Mouse (Mus musculus) left cerebral cortex, adult 9 months (tissue): ENCODE data around the gene Ksr2.

Experiments used
- DNase-seq, 2 experiments: peaks; one replicate each; pipeline ENCODE4 v3.0.0; 2022; ENCODE audit warnings: low spot score in 2 of 2

The Ksr2 gene

DNA sequence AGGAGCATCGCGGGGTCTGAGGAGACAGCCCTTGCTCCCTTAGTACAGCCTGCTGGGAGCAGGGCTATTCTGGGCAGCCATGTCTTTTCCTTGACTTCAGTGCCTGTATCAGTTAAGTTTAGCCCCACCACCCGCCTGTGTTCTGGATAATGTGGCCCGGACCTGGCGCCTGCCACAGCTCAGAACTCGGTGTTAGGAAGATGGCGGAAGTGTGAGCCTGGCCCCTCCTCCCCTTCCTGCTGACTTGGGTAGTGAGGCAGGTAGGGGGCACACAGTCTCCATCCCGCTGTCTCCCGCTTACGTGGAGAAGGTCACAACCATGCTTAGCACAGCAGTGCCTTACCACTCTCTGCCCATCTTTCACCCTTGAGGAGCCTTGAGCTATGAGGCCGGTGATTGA is 68.2 kb downstream of the Ksr2 start:
- no peak for DNase-seq

DNA sequence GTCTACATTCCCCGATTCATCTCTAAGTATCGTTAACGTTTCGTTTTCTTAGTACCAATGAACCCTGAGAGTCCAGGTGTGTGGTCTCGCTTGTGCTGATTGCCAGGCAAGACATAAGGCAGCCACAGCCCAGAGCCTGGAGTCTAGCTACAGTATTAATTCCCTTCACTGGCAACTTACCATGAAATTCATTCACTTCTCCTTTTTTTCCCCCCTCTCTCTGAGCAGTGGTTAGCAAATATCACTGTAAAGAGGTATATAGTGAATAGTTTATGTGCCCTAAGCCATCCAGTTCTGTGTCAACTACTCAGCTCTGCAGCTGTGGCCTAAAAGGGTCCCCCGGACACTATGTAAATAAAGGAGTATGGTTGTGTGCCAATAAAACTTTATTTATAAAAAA is 71.6 kb downstream of the Ksr2 start:
- no peak for DNase-seq

DNA sequence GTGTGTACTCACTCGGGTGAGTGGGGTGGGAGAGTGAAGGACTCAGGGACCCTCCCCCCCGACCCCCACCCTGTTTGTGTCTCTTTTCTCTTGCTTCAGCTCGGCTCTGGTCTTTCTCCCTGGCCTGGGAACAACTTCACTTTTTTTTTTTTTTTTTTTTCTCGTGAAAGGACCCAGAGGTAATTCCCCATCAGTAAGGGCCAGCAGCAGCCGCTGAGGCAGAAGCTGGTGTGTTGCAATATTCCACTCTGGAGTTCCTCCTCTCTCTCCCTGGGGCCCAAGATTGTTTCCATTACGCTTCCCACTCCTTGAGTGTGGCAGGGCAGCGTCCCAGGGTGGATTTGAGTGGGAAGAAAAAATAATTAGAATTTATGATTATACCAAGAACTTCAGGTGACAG is 72.3 kb downstream of the Ksr2 start:
- no peak for DNase-seq

DNA sequence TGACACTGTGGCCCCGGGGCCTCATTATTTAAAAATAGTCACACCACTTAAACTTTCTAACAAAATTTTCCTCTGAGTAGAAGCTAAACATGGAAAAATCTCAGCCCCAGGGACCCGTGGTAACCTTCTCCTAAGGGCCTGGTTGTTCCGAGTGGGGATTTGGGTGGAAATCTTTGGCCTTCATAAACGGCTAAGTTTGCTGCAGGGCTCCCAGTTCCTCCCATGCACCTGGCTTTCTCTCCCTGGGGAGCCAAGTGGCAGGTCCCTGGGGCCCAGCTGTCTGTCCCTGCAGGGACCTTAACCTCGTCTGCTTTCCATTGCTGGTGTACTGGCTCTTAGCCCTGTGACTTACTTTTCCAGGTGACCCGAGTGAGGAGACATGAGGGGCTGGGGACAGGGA is 74.4 kb downstream of the Ksr2 start:
- DNase-seq = no peak

DNA sequence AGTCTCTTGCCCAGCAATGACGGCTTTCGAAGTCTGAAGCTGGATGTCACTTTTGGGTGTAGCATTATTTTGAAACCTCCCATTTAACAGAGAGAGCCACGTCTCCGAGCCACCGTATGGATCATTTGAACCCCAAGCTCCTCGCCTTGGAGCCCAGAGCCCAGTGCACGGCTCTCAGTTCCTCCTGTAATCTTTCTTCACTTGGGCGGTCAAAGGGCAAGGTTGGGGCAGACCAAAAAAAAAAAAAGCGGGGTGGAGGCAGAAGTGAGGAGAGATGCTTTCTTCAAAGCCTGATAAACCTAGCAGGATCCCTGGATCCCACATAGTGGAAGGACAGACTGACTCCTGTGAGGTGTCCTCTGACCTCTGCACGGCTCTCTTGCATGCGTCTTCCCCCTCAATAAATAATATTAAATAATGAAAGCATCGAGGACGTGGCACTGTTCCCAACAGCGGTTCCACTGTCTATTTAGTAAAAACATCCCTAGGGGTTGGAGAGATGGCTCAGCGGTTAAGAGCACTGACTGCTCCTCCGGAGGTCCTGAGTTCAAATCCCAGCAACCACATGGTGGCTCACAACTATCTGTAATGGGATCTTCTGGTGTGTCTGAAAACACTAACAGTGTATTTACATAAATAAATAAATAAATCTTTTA is 75.0 kb downstream of the Ksr2 start:
- no peak for DNase-seq

DNA sequence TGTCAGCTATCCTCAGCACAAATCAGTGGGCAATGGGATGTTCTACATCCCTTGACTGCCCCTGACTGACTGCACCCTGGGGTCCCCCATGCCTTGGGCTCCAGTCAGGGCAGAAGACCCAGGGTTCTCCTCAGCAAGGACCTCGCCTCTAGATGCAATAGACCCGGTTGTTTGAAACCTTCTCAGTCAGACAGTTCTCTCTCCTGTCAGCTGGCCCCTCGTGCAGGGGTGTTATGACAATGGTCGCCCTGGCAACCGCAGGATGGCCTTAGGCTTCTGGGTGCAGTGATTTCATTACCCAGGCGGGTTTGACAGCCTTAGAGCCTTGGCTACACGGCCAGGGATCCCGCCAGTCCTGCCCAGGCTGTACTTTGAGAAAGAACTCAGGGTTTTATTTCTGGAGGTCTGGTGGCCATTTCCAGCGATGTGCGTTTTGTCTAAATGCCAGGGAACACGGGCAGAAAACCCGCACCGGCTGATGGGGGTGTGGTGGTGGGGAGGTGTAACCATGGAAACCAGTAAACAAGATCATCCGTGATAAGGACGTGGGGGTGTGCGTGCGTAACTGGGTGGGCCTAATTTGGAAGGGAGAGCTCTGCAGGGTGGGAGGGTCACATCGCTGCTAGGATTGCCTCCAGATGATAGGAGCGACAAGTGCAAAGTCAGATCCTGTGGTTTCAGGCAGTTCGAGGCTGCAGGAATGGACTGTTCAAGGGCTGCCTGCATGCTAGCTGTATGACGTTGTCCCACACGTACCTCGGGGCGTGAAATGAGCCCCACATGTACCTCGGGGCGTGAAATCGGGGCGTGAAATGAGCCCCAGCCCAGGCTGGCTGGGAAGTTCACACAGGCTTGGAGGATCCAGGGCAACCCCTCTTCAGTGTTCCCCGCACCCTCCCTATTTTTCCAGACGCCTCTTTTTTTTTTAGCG is 79.4 kb downstream of the Ksr2 start:
- peak in 1 of 2 experiments; percentile 69 for DNase-seq

DNA sequence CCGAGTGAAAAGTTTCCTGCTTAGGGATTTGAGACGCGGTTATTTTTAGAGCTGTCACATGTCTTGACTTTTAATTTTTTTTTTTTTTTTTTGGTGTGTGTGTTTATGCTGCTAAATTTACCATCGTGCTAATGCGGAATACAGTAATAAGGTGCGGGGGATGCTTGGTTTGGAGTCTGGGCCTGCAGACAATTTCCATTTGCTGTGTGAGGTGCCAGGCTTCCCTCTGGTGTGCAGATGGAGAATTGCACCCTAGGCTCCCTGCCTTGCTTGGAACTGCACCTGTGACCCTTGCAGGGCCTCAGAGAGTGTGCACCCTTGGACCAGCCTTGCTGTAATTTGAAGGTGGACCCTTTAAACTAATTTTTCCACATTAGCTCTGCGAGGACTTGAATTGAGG is 80.1 kb downstream of the Ksr2 start:
- peak in 1 of 2 experiments; percentile 80 for DNase-seq

DNA sequence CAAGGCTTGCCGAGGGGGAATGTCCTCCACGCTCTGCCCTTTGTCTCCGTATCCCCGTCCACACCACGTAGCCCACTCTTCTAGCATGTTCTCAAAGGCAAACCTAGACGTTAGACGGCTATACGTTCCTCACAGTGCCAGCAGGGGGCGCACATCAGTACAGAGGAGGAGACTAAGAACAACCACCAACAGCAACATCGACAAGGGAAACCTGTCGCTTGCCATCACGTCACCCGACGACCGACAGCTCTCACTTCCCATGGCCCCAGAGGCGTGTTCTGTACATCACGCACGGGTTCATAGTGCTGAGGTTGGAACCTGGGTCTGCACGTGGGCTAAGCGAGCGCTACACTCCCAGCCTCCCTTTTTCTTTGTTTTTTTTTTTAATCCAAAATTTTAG is 83.3 kb downstream of the Ksr2 start:
- DNase-seq = no peak

DNA sequence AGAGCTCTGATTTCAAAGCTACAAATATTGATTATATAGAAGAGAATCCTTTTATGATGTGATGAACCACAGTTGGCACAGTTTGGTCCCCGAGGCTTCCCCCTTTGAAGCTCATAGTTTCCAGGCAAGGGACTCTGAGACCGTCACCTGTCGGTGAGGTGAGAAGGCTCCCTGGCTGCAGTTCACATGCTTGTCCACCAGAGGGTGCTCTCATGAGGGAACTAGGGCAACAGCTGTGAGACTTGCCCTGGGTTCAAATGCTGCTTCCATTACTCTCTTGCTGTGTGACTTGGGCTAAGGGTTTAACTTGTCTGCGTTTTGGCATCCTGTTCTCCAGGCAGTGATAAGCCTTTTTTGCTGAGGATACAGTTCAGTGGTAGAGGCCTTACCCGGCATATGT is 88.8 kb downstream of the Ksr2 start:
- no peak for DNase-seq

DNA sequence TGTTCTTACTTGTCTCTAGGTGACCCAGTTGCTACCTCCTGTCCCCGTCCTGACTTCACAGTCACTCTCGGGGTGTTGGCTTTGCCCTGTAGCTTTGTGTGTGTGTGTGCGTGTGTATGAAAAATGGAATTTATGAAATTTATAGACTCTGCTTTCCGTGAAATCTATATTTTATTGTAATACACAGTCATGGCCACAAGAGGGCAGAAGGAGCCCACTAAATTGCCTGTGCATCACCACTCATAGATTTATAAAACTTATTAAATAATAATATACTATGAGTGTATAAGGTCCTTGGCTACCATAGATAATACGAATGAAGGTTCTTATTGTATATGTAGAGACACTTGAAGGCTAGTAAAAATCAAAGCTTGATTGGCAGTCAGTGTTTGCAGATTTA is 90.6 kb downstream of the Ksr2 start:
- no peak for DNase-seq

DNA sequence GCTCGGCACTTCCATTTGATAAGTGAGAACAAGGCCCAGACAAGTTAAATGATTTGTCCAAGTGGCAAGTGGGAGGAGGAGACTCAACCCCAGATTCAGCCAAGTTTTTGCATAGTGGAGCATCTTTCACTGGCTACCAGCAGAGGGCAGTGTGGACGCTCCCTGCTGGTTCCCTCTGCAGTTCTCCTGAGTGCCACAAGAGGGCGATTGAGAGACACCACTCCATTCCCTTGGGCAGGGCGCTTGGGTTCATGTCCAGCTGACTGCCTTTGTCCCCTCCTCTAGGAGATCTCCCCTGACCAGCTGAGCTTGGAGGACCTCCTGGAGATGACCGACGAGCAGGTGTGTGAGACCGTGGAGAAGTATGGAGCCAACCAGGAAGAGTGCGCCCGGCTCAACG is 91.4 kb downstream of the Ksr2 start:
- peak in 1 of 2 experiments; percentile 76 for DNase-seq

DNA sequence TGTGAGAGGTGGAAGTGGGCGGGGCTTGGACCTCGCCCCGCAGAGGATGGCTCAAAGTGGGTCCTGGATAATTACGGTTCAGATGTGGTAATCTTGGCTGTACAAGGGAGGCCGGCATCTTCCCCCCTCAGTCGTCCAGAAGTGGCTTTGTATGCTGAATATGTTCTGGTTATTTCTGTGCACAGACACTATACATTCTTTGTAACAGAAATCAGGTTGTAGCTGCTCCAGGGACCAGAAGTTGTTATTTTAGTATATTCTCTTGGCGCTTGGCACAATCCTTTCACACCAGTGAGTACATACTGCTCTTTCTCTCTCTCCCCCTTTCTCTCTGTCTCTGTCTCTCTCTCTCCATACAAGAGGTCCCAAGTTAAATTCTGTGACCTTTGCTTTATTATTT is 92.0 kb downstream of the Ksr2 start:
- DNase-seq = no peak

DNA sequence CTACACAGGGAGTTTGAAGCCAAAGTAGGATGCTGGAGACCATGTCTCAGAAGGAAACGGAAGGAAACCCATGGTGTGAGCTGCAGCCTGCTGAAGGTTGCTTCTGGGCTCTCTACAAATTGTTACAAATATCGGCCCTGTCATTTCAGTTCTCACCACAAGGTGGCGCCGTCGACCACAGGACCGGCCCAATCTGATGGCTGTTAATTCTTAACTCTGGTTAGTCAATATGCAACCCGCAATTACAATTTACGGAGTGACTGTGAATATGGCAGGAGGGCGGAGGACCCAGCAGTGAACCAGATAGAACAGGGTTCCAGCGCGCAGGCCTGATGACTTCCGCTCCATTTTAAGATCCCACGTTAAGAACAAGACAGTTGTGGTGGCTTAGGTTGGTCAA is 92.6 kb downstream of the Ksr2 start:
- peak in 1 of 2 experiments; percentile 45 for DNase-seq

DNA sequence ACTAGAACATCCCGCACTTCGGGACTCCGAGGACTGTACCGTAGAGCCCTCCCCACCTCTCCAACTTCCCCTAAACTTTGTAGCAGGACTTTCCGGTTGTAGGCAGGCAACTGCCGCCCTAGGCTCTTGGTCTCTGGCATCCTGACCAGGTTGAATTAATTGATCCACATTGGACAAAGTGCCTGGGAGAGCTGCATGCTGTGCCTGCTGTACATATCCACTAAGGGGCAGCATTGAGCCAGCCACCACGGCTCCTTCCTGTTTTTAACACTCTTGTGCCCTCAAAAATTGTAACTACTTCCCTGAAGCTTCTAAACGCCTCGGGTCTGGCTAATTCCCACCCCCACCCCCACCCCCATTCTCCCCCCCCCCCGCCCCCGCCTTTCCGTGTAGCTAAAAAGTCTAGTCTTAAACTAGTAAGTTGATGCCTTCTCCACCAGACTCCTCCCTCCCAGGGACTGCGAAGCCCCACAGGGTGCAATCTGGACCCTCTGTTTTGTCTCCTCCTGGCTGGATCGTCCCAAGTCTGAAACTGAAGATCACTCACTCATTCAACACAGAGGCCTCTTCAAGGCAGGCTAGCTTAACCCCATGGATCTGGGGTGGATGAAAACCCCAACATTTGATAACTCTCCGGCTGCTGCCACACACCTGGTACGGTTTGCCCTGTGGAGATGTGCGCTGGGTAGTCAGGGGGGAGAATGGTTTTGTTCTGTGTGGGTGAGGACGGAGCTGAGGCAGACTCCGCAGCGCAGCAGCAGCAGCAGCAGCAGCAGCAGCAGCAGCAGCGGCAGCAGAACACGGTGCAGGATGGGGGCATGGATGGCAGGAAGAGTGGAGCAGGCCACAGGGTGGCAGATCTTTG is 95.9 kb downstream of the Ksr2 start:
- DNase-seq = peak in 1 of 2 experiments; percentile 38

DNA sequence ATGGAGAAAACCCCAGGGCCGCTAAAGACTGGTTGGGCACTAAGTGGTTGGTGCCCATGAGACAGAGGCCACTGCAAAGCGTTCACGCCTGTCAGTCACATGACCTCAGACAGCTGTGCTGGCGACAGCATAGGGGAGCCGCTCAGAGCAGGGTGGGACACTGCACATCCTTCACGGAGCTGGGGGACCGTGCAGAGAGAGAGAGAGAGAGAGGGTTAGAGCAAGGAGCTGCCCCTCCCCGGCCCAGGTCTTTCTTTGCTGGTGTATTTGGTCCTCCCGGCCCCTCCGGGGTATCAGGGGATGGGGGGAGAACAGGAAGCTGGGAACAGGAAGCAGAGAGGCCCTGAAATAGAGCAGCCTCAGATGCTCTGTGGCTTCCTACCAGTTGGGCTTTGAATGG is 97.1 kb downstream of the Ksr2 start:
- no peak for DNase-seq

DNA sequence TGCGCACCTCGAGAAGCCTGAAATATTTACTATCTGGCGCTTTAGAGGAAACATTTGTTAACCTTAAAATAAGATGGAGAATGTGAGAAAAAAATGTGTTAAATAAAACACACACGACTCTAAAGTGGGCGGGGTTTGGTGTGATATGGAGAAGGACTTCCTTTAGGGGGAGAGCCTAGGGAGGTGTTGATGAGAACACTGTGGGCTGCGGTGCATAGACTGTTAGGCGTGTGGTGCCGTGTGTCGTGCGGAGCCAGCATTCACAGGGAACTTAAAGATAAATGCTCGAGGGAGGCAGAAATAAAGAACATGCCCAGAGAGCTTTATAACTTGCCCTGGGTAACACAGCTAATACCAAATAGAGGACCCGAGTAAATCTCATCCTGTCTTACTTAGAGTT is 101.6 kb downstream of the Ksr2 start:
- DNase-seq = peak in 1 of 2 experiments; percentile 16

DNA sequence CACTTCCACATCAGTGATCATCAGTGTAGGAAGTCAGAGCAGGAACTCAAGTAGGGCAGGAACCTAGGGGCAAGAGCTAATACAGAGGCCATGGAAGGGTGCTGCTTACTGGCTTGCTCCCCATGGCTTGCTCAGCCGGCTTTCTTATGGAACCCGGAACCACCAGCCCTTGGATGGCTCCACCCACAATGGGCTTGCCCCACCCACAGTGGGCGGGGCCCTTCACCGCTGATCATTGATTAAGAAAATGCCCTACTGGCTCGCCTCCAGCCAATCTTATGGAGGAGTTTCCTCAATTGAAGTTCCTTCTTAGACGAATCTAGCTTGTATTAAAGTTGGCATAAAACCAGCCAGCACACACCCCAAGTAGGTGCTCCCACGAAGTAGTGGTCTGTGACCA is 102.1 kb downstream of the Ksr2 start:
- no peak for DNase-seq

DNA sequence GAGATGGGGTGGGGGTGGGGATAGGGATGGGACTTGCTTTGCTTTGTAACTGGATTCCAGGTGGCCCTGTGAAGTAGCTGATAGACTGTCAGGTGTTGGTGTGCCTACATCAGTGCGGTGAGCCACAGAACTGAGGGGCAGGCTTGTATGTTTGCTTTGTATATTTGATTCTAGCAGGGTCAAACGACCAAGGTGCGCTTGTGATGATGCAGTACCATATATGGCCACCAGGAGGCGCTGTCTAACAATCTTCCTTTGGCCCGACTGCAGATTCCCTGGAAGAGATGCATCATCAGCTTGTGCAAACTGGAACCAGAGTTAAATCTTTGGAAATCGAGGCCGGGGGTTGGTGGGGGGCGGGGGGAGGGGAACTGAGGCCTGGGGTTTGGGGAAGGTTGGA is 102.8 kb downstream of the Ksr2 start:
- DNase-seq = peak in 1 of 2 experiments; percentile 66

DNA sequence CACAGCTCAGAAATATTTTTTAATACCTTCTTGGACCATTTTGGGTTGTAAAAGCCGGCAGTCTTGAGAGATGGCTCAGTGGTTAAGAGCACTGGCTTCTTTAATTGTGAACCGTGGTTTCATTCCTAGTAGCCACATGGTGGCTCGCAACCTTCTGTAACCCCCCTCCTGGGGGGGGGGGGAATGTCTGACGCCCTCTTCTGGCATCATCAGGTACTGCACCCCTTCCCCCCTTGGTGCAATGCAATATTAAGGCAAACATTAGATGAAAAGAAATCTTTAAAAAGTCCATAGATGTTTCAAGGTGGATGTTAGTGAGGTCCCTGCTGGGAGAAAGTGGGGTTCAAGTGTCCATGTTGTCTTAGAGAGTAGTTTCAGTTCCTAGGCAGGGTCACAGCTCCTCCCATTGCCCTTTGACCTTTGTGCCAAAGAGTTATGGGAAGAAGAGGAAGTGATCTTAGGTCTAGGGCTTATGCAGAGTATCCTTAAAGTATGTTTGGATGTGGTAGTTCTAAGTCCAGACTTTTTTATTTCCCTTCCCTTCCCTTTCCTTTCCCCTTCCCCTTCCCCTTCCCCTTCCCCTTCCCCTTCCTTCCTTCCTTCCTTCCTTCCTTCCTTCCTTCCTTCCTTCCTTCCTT is 106.2 kb downstream of the Ksr2 start:
- no peak for DNase-seq

DNA sequence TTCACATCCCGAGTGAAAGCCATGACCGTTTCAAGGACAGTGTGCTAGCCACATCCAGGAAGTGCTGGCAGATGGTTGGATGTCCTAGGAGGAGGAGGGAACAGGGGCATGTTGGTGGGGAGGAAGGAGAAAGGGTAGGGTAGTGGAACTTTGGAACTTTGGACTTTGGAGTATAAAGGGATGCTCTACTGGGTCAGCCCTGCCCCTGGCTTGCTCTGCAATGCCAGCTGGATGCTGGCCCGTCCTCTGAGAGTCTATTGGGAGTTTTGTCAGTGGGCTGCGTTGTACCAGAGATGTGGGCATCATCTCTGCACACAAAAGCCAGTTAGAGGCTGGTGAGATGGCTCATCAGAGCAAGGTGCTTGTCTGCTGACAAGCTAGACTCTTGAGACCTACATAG is 107.4 kb downstream of the Ksr2 start:
- no peak for DNase-seq

DNA sequence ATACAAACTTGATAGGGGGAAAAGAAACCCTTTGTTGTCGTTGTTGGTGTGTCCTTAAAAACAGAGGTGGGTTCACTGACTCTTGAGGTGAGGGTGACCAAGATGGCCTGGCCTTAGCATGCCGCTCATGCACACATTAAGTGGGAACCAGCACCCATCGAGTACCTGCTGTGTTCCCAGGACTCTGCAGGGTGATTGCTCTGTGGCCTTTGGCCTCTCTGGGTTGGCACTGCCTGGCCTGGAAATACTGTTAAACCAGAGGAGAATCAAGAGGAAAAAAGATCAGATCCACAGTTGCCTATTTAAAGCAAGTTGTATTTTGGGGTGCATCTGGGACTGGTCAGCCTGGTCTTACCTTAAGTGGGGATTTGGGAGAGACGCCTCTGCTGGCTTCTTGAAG is 107.9 kb downstream of the Ksr2 start:
- no peak for DNase-seq

DNA sequence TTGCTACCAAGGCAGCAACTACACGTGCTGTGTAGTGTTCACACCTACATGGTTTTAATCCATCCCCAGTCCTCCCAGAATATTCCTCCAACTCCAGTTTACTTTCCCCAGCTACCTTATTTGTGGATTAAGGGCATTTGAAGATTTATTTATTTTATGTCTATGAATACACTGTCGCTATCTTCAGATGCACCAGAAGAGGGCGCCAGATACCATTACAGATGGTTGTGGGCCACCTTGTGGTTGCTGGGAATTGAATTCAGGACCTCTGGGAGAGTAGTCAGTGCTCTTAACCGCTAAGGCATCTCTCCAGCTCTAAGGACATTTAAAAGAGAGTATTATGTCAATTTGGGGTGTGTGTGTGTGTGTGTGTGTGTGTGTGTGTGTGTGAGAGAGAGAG is 108.7 kb downstream of the Ksr2 start:
- DNase-seq = no peak
